Mouse (Mus musculus): ENCODE results near the gene Dab2. TPM values are rescaled to one million over a fixed set of nuclear protein-coding genes. Genes with fewer than 3 reads are reported as not detected.

Gene Dab2
- polyA plus RNA-seq, 1 experiment from 2014 or later = 63.2 TPM

- Histone ChIP-seq H3K27me3 (no peaks in the 10 kb centered on the region), H3K36me3 (no peaks in the 10 kb centered on the region), H3K9ac (replicated peaks) (no peak overlapping the region), H3K4me2 (replicated peaks) (no peak overlapping the region), H3K27ac (replicated peaks) (no peak overlapping the region), H3K4me3 (no peak overlapping the region), H3K9me3 (no peaks in the 10 kb centered on the region), H3K4me1 (peaks cover 10% of the 10 kb centered on the region; the same call in 1 of the 2 replicates)
- 90% methylated on average over 2 of the region's 2 CpGs for WGBS
- ATAC-seq (ENCODE audit: low FRiP score, low read depth) = no peak
These were observed 144.9 kb downstream of the Dab2 start for GRCm38 (mm10) chr15:6444452-6444851.

GRCm38 (mm10) chr15:6445135-6445534 lies 145.5 kb downstream of the Dab2 start, which contains the start of gene C9:
Gene C9, plus strand, starts transcription at chr15:6445327.
- H3K9ac ChIP-seq (replicated peaks) = no peak within 1 kb of the TSS
- H3K36me3 ChIP-seq = no peaks in the 10 kb centered on the region
- no peak within 1 kb of the TSS for H3K4me2 ChIP-seq (replicated peaks)
- H3K4me1 ChIP-seq = peaks cover 10% of the 10 kb centered on the region; the same call in 1 of the 2 replicates
- no peak for ATAC-seq (ENCODE audit: low FRiP score, low read depth)
- H3K27ac ChIP-seq (replicated peaks) = no peak within 1 kb of the TSS
- H3K4me3 ChIP-seq = no peak within 1 kb of the TSS
- WGBS = 79% methylated on average over 2 of the region's 2 CpGs
- H3K9me3 ChIP-seq = no peaks in the 10 kb centered on the region
- H3K27me3 ChIP-seq = no peaks in the 10 kb centered on the region

- no peak overlapping the region for H3K4me3 ChIP-seq
- no peaks in the 10 kb centered on the region for H3K36me3 ChIP-seq
- H3K9ac ChIP-seq (replicated peaks) = no peak overlapping the region
- H3K4me1 ChIP-seq = peaks cover 10% of the 10 kb centered on the region; the same call in 1 of the 2 replicates
- no peak overlapping the region for H3K27ac ChIP-seq (replicated peaks)
- no peak for ATAC-seq (ENCODE audit: low FRiP score, low read depth)
- no peaks in the 10 kb centered on the region for H3K27me3 ChIP-seq
- no peak overlapping the region for H3K4me2 ChIP-seq (replicated peaks)
- no peaks in the 10 kb centered on the region for H3K9me3 ChIP-seq
- 75% methylated on average over 1 of the region's 1 CpGs for WGBS
These were observed 146.6 kb downstream of the Dab2 start for GRCm38 (mm10) chr15:6446181-6446580.

GRCm38 (mm10) chr15:6448892-6449291 lies 149.3 kb downstream of the Dab2 start:
- Histone ChIP-seq H3K27ac (replicated peaks) (no peak overlapping the region), H3K4me1 (peaks cover 10% of the 10 kb centered on the region; the same call in 1 of the 2 replicates), H3K27me3 (no peaks in the 10 kb centered on the region), H3K9me3 (no peaks in the 10 kb centered on the region), H3K4me2 (replicated peaks) (0 out of 2 replicates have a peak overlapping the region, but pooled peaks have one; percentile 10), H3K4me3 (no peak overlapping the region), H3K36me3 (no peaks in the 10 kb centered on the region), H3K9ac (replicated peaks) (no peak overlapping the region)
- peak; percentile 65 for ATAC-seq (ENCODE audit: low FRiP score, low read depth)
- 26% methylated on average over 9 of the region's 9 CpGs for WGBS

- 77% methylated on average over 2 of the region's 2 CpGs for WGBS
- no peaks in the 10 kb centered on the region for H3K9me3 ChIP-seq
- H3K4me3 ChIP-seq = no peak overlapping the region
- H3K27me3 ChIP-seq = no peaks in the 10 kb centered on the region
- no peak overlapping the region for H3K27ac ChIP-seq (replicated peaks)
- no peak overlapping the region for H3K9ac ChIP-seq (replicated peaks)
- H3K4me2 ChIP-seq (replicated peaks) = no peak overlapping the region
- ATAC-seq (ENCODE audit: low FRiP score, low read depth) = no peak
- H3K36me3 ChIP-seq = no peaks in the 10 kb centered on the region
- H3K4me1 ChIP-seq = no peaks in the 10 kb centered on the region
These were observed 154.9 kb downstream of the Dab2 start for GRCm38 (mm10) chr15:6454461-6454860.

- Histone ChIP-seq H3K4me2 (replicated peaks) (no peak overlapping the region), H3K4me3 (no peak overlapping the region), H3K4me1 (no peaks in the 10 kb centered on the region), H3K27ac (replicated peaks) (no peak overlapping the region), H3K36me3 (no peaks in the 10 kb centered on the region), H3K9ac (replicated peaks) (no peak overlapping the region), H3K9me3 (no peaks in the 10 kb centered on the region), H3K27me3 (no peaks in the 10 kb centered on the region)
- no peak for ATAC-seq (ENCODE audit: low FRiP score, low read depth)
- WGBS = 67% methylated on average over 8 of the region's 8 CpGs
These were observed 161.8 kb downstream of the Dab2 start for GRCm38 (mm10) chr15:6461381-6461780.

GRCm38 (mm10) chr15:6463361-6463923 lies 163.9 kb downstream of the Dab2 start:
- 78% methylated on average over 3 of the region's 3 CpGs for WGBS
- H3K27me3 ChIP-seq = no peaks in the 10 kb centered on the region
- H3K9me3 ChIP-seq = no peaks in the 10 kb centered on the region
- no peaks in the 10 kb centered on the region for H3K4me1 ChIP-seq
- no peaks in the 10 kb centered on the region for H3K36me3 ChIP-seq
- H3K4me2 ChIP-seq (replicated peaks) = no peak overlapping the region
- no peak overlapping the region for H3K4me3 ChIP-seq
- ATAC-seq (ENCODE audit: low FRiP score, low read depth) = no peak
- no peak overlapping the region for H3K9ac ChIP-seq (replicated peaks)
- no peak overlapping the region for H3K27ac ChIP-seq (replicated peaks)

- Histone ChIP-seq H3K9ac (replicated peaks) (no peak overlapping the region), H3K4me1 (no peaks in the 10 kb centered on the region), H3K4me3 (no peak overlapping the region), H3K27me3 (no peaks in the 10 kb centered on the region), H3K27ac (replicated peaks) (no peak overlapping the region), H3K4me2 (replicated peaks) (no peak overlapping the region), H3K36me3 (no peaks in the 10 kb centered on the region), H3K9me3 (no peaks in the 10 kb centered on the region)
- ATAC-seq (ENCODE audit: low FRiP score, low read depth) = no peak
- 79% methylated on average over 10 of the region's 10 CpGs for WGBS
These were observed 167.4 kb downstream of the Dab2 start for GRCm38 (mm10) chr15:6466995-6467394.

GRCm38 (mm10) chr15:6468845-6469244 lies 169.3 kb downstream of the Dab2 start:
- Histone ChIP-seq H3K27me3 (no peaks in the 10 kb centered on the region), H3K27ac (replicated peaks) (no peak overlapping the region)

GRCm38 (mm10) chr15:6469384-6469783 lies 169.8 kb downstream of the Dab2 start:
- H3K9ac ChIP-seq (replicated peaks) = no peak overlapping the region
- no peak overlapping the region for H3K4me3 ChIP-seq
- WGBS = 95% methylated on average over 3 of the region's 3 CpGs
- H3K36me3 ChIP-seq = no peaks in the 10 kb centered on the region
- no peak overlapping the region for H3K4me2 ChIP-seq (replicated peaks)
- no peak overlapping the region for H3K27ac ChIP-seq (replicated peaks)
- H3K9me3 ChIP-seq = no peaks in the 10 kb centered on the region
- H3K27me3 ChIP-seq = no peaks in the 10 kb centered on the region
- H3K4me1 ChIP-seq = no peaks in the 10 kb centered on the region
- no peak for ATAC-seq (ENCODE audit: low FRiP score, low read depth)

More at GRCm38 (mm10) chr15:6468845-6469244, 169.3 kb downstream of the Dab2 start:
- Histone ChIP-seq H3K9ac (replicated peaks) (no peak overlapping the region), H3K4me2 (replicated peaks) (no peak overlapping the region), H3K4me1 (no peaks in the 10 kb centered on the region), H3K4me3 (no peak overlapping the region), H3K9me3 (no peaks in the 10 kb centered on the region), H3K36me3 (no peaks in the 10 kb centered on the region)
- ATAC-seq (ENCODE audit: low FRiP score, low read depth) = no peak
- WGBS = 89% methylated on average over 1 of the region's 1 CpGs

GRCm38 (mm10) chr15:6483561-6483960 lies 184.0 kb downstream of the Dab2 start:
- 80% methylated on average over 3 of the region's 3 CpGs for WGBS
- no peaks in the 10 kb centered on the region for H3K9me3 ChIP-seq
- H3K4me1 ChIP-seq = no peaks in the 10 kb centered on the region
- no peak overlapping the region for H3K27ac ChIP-seq (replicated peaks)
- no peak for ATAC-seq (ENCODE audit: low FRiP score, low read depth)
- H3K27me3 ChIP-seq = no peaks in the 10 kb centered on the region
- no peak overlapping the region for H3K4me3 ChIP-seq
- H3K4me2 ChIP-seq (replicated peaks) = no peak overlapping the region
- no peak overlapping the region for H3K9ac ChIP-seq (replicated peaks)
- no peaks in the 10 kb centered on the region for H3K36me3 ChIP-seq

Measured in midbrain, embryonic 12.5 days (tissue).